Mouse (Mus musculus): Measurements from ENCODE around the gene Rcc2. TPM values are rescaled to one million over a fixed set of nuclear protein-coding genes. Genes with fewer than 3 reads are reported as not detected.

The Rcc2 gene
- polyA plus RNA-seq, 1 experiment from 2014 or later: 19.5 TPM

GRCm38 (mm10) chr4:140721968-140722490 is 21.7 kb downstream of the Rcc2 start:
- Histone ChIP-seq H3K27me3 (ENCODE audit: insufficient read depth, low read length) (no peaks in the 10 kb centered on the region), H3K9me3 (ENCODE audit: low read length) (no peaks in the 10 kb centered on the region), H3K36me3 (ENCODE audit: insufficient read depth, low read length) (peaks cover 57% of the 10 kb centered on the region), H3K27ac (ENCODE audit: low read length) (no peak overlapping the region), H3K4me2 (replicated peaks; ENCODE audit: low read depth, low read length) (no peak overlapping the region), H3K4me3 (ENCODE audit: low read length) (no peak overlapping the region), H3K4me1 (ENCODE audit: insufficient read depth, low read length) (no peaks in the 10 kb centered on the region), H3K9ac (replicated peaks; ENCODE audit: low read length) (no peak overlapping the region)
- no peak for ATAC-seq (ENCODE audit: low FRiP score, low TSS enrichment)
- 84% methylated on average over 20 of the region's 20 CpGs for WGBS

- WGBS: 73% methylated on average over 9 of the region's 9 CpGs
- H3K27ac ChIP-seq (ENCODE audit: low read length): no peak overlapping the region
- H3K9ac ChIP-seq (replicated peaks; ENCODE audit: low read length): no peak overlapping the region
- no peak overlapping the region for H3K4me3 ChIP-seq (ENCODE audit: low read length)
- H3K27me3 ChIP-seq (ENCODE audit: insufficient read depth, low read length): no peaks in the 10 kb centered on the region
- no peaks in the 10 kb centered on the region for H3K4me1 ChIP-seq (ENCODE audit: insufficient read depth, low read length)
- H3K36me3 ChIP-seq (ENCODE audit: insufficient read depth, low read length): peaks cover 51% of the 10 kb centered on the region
- H3K4me2 ChIP-seq (replicated peaks; ENCODE audit: low read depth, low read length): no peak overlapping the region
- ATAC-seq (ENCODE audit: low FRiP score, low TSS enrichment): no peak
- H3K9me3 ChIP-seq (ENCODE audit: low read length): no peaks in the 10 kb centered on the region
Observed at GRCm38 (mm10) chr4:140722710-140723109, 22.4 kb downstream of the Rcc2 start.

GRCm38 (mm10) chr4:140723192-140723591 is 22.9 kb downstream of the Rcc2 start:
- WGBS: 80% methylated on average over 9 of the region's 9 CpGs
- Histone ChIP-seq H3K9me3 (ENCODE audit: low read length) (no peaks in the 10 kb centered on the region), H3K36me3 (ENCODE audit: insufficient read depth, low read length) (peaks cover 46% of the 10 kb centered on the region), H3K9ac (replicated peaks; ENCODE audit: low read length) (no peak overlapping the region), H3K4me3 (ENCODE audit: low read length) (no peak overlapping the region), H3K27ac (ENCODE audit: low read length) (no peak overlapping the region), H3K4me2 (replicated peaks; ENCODE audit: low read depth, low read length) (no peak overlapping the region), H3K27me3 (ENCODE audit: insufficient read depth, low read length) (no peaks in the 10 kb centered on the region), H3K4me1 (ENCODE audit: insufficient read depth, low read length) (no peaks in the 10 kb centered on the region)
- ATAC-seq (ENCODE audit: low FRiP score, low TSS enrichment): no peak

GRCm38 (mm10) chr4:140723801-140724200 is 23.5 kb downstream of the Rcc2 start:
- H3K4me1 ChIP-seq (ENCODE audit: insufficient read depth, low read length): no peaks in the 10 kb centered on the region
- H3K36me3 ChIP-seq (ENCODE audit: insufficient read depth, low read length): peaks cover 40% of the 10 kb centered on the region
- H3K27ac ChIP-seq (ENCODE audit: low read length): no peak overlapping the region
- WGBS: 58% methylated on average over 5 of the region's 5 CpGs
- 0 out of 2 replicates have a peak, but pooled peaks have one; percentile 46 for ATAC-seq (ENCODE audit: low FRiP score, low TSS enrichment)
- no peak overlapping the region for H3K4me2 ChIP-seq (replicated peaks; ENCODE audit: low read depth, low read length)
- no peaks in the 10 kb centered on the region for H3K27me3 ChIP-seq (ENCODE audit: insufficient read depth, low read length)
- no peak overlapping the region for H3K4me3 ChIP-seq (ENCODE audit: low read length)
- no peaks in the 10 kb centered on the region for H3K9me3 ChIP-seq (ENCODE audit: low read length)
- no peak overlapping the region for H3K9ac ChIP-seq (replicated peaks; ENCODE audit: low read length)

GRCm38 (mm10) chr4:140724739-140725138 is 24.4 kb downstream of the Rcc2 start:
- no peak overlapping the region for H3K4me3 ChIP-seq (ENCODE audit: low read length)
- H3K27me3 ChIP-seq (ENCODE audit: insufficient read depth, low read length): no peaks in the 10 kb centered on the region
- no peak for ATAC-seq (ENCODE audit: low FRiP score, low TSS enrichment)
- no peak overlapping the region for H3K4me2 ChIP-seq (replicated peaks; ENCODE audit: low read depth, low read length)
- H3K9me3 ChIP-seq (ENCODE audit: low read length): no peaks in the 10 kb centered on the region
- no peak overlapping the region for H3K27ac ChIP-seq (ENCODE audit: low read length)
- H3K36me3 ChIP-seq (ENCODE audit: insufficient read depth, low read length): peaks cover 31% of the 10 kb centered on the region
- no peak overlapping the region for H3K9ac ChIP-seq (replicated peaks; ENCODE audit: low read length)
- WGBS: 77% methylated on average over 6 of the region's 6 CpGs
- H3K4me1 ChIP-seq (ENCODE audit: insufficient read depth, low read length): no peaks in the 10 kb centered on the region

GRCm38 (mm10) chr4:140726907-140727306 is 26.6 kb downstream of the Rcc2 start:
- WGBS: 86% methylated on average over 12 of the region's 12 CpGs
- no peak overlapping the region for H3K4me3 ChIP-seq (ENCODE audit: low read length)
- peaks cover 9% of the 10 kb centered on the region for H3K36me3 ChIP-seq (ENCODE audit: insufficient read depth, low read length)

GRCm38 (mm10) chr4:140731654-140732053 is 31.3 kb downstream of the Rcc2 start:
- H3K9me3 ChIP-seq (ENCODE audit: low read length): no peaks in the 10 kb centered on the region
- 76% methylated on average over 4 of the region's 4 CpGs for WGBS

More at GRCm38 (mm10) chr4:140726907-140727306, 26.6 kb downstream of the Rcc2 start:
- Histone ChIP-seq H3K4me2 (replicated peaks; ENCODE audit: low read depth, low read length) (no peak overlapping the region), H3K4me1 (ENCODE audit: insufficient read depth, low read length) (no peaks in the 10 kb centered on the region), H3K27ac (ENCODE audit: low read length) (no peak overlapping the region), H3K27me3 (ENCODE audit: insufficient read depth, low read length) (no peaks in the 10 kb centered on the region), H3K9me3 (ENCODE audit: low read length) (no peaks in the 10 kb centered on the region), H3K9ac (replicated peaks; ENCODE audit: low read length) (no peak overlapping the region)
- ATAC-seq (ENCODE audit: low FRiP score, low TSS enrichment): no peak

GRCm38 (mm10) chr4:140732871-140733270 is 32.5 kb downstream of the Rcc2 start:
- Histone ChIP-seq H3K4me1 (ENCODE audit: insufficient read depth, low read length) (no peaks in the 10 kb centered on the region), H3K4me2 (replicated peaks; ENCODE audit: low read depth, low read length) (no peak overlapping the region), H3K36me3 (ENCODE audit: insufficient read depth, low read length) (no peaks in the 10 kb centered on the region), H3K27ac (ENCODE audit: low read length) (no peak overlapping the region), H3K9ac (replicated peaks; ENCODE audit: low read length) (no peak overlapping the region), H3K9me3 (ENCODE audit: low read length) (no peaks in the 10 kb centered on the region), H3K4me3 (ENCODE audit: low read length) (no peak overlapping the region), H3K27me3 (ENCODE audit: insufficient read depth, low read length) (no peaks in the 10 kb centered on the region)
- WGBS: 67% methylated on average over 7 of the region's 7 CpGs
- ATAC-seq (ENCODE audit: low FRiP score, low TSS enrichment): no peak

More at GRCm38 (mm10) chr4:140731654-140732053, 31.3 kb downstream of the Rcc2 start:
- Histone ChIP-seq H3K27ac (ENCODE audit: low read length) (no peak overlapping the region), H3K4me2 (replicated peaks; ENCODE audit: low read depth, low read length) (no peak overlapping the region), H3K4me1 (ENCODE audit: insufficient read depth, low read length) (no peaks in the 10 kb centered on the region), H3K4me3 (ENCODE audit: low read length) (no peak overlapping the region), H3K36me3 (ENCODE audit: insufficient read depth, low read length) (no peaks in the 10 kb centered on the region; the same call in 1 of the 2 replicates), H3K27me3 (ENCODE audit: insufficient read depth, low read length) (no peaks in the 10 kb centered on the region), H3K9ac (replicated peaks; ENCODE audit: low read length) (no peak overlapping the region)
- ATAC-seq (ENCODE audit: low FRiP score, low TSS enrichment): no peak

- H3K4me1 ChIP-seq (ENCODE audit: insufficient read depth, low read length): no peaks in the 10 kb centered on the region
- H3K9ac ChIP-seq (replicated peaks; ENCODE audit: low read length): no peak overlapping the region
- H3K36me3 ChIP-seq (ENCODE audit: insufficient read depth, low read length): no peaks in the 10 kb centered on the region
- H3K27me3 ChIP-seq (ENCODE audit: insufficient read depth, low read length): no peaks in the 10 kb centered on the region
- H3K27ac ChIP-seq (ENCODE audit: low read length): no peak overlapping the region
- H3K4me2 ChIP-seq (replicated peaks; ENCODE audit: low read depth, low read length): no peak overlapping the region
- WGBS: 87% methylated on average over 11 of the region's 11 CpGs
- no peak for ATAC-seq (ENCODE audit: low FRiP score, low TSS enrichment)
- no peak overlapping the region for H3K4me3 ChIP-seq (ENCODE audit: low read length)
- no peaks in the 10 kb centered on the region for H3K9me3 ChIP-seq (ENCODE audit: low read length)
Observed at GRCm38 (mm10) chr4:140740655-140741054, 40.3 kb downstream of the Rcc2 start.

GRCm38 (mm10) chr4:140741401-140741800 is 41.1 kb downstream of the Rcc2 start:
- Histone ChIP-seq H3K36me3 (ENCODE audit: insufficient read depth, low read length) (no peaks in the 10 kb centered on the region), H3K4me3 (ENCODE audit: low read length) (no peak overlapping the region), H3K9ac (replicated peaks; ENCODE audit: low read length) (no peak overlapping the region), H3K27ac (ENCODE audit: low read length) (no peak overlapping the region), H3K27me3 (ENCODE audit: insufficient read depth, low read length) (no peaks in the 10 kb centered on the region), H3K4me1 (ENCODE audit: insufficient read depth, low read length) (no peaks in the 10 kb centered on the region), H3K4me2 (replicated peaks; ENCODE audit: low read depth, low read length) (no peak overlapping the region), H3K9me3 (ENCODE audit: low read length) (no peaks in the 10 kb centered on the region)
- 68% methylated on average over 6 of the region's 6 CpGs for WGBS
- no peak for ATAC-seq (ENCODE audit: low FRiP score, low TSS enrichment)

All from kidney, embryonic 16.5 days (tissue).